Mouse (Mus musculus) left cerebral cortex, adult 8-10 months (tissue): ENCODE measurements around the gene Ezh2. TPM values are rescaled to one million over a fixed set of nuclear protein-coding genes. Genes with fewer than 3 reads are reported as not detected.

Experiments used
- DNase-seq, 2 experiments: peaks; one replicate each; pipeline ENCODE4 v3.0.0; 2022; ENCODE audit warnings: low spot score in 2 of 2
- total RNA-seq, 4 experiments: library from RNA; stranded (reverse); gene quantifications; 2 replicates each; pipeline ENCODE4 v1.2.4; 2022

Gene Ezh2
- total RNA-seq, 4 experiments from 2014 or later = 13.4 to 16.8 (median 15.1) TPM

GRCm38 (mm10) chr6:47552280-47552679 lies 42.9 kb downstream of the Ezh2 start:
- DNase-seq = no peak

- no peak for DNase-seq
Measured at GRCm38 (mm10) chr6:47535333-47535732, 59.8 kb downstream of the Ezh2 start.

- no peak for DNase-seq
Measured at GRCm38 (mm10) chr6:47532547-47532946, 62.6 kb downstream of the Ezh2 start.

- no peak for DNase-seq
Measured at GRCm38 (mm10) chr6:47527655-47528054, 67.5 kb downstream of the Ezh2 start.

GRCm38 (mm10) chr6:47527129-47527528 lies 68.0 kb downstream of the Ezh2 start:
- DNase-seq = no peak

- DNase-seq = no peak
Measured at GRCm38 (mm10) chr6:47526446-47526845, 68.7 kb downstream of the Ezh2 start.

- no peak for DNase-seq
Measured at GRCm38 (mm10) chr6:47525041-47525440, 70.1 kb downstream of the Ezh2 start.

GRCm38 (mm10) chr6:47522431-47522830 lies 72.7 kb downstream of the Ezh2 start:
- no peak for DNase-seq

- DNase-seq = no peak
Measured at GRCm38 (mm10) chr6:47520030-47520429, 75.1 kb downstream of the Ezh2 start.

GRCm38 (mm10) chr6:47494562-47494961 lies 100.6 kb downstream of the Ezh2 start:
- no peak for DNase-seq

GRCm38 (mm10) chr6:47482027-47482426 lies 113.1 kb downstream of the Ezh2 start:
- no peak for DNase-seq

Other genes with a start within 250 kb of the Ezh2 start
- 100 to 1,000 TPM; 105 to 118 (median 113) TPM for gene Cul1, start 141.9 kb downstream of the Ezh2 start, total RNA-seq
- 10 to 100 TPM; 42.0 to 49.3 (median 47.7) TPM for gene Pdia4, start 218.1 kb upstream of the Ezh2 start, total RNA-seq
- 1 to 10 TPM; 5.5 to 7.1 (median 6.1) TPM for gene Zfp786, start 235.5 kb upstream of the Ezh2 start, total RNA-seq
- 10 to 100 TPM; 19.2 to 24.5 (median 20.1) TPM for gene Zfp398, start 240.3 kb upstream of the Ezh2 start, total RNA-seq